Mouse (Mus musculus): Measurements from ENCODE around the gene Fgfr2.

The Fgfr2 gene

GRCm38 (mm10) chr7:130968537-130968936 lies 2154.6 kb downstream of the Fgfr2 start:
- DNase-seq (ENCODE audit: low read depth): no peak

GRCm38 (mm10) chr7:130967901-130968300 lies 2155.2 kb downstream of the Fgfr2 start:
- no peak for DNase-seq (ENCODE audit: low read depth)

- DNase-seq (ENCODE audit: low read depth): no peak
Measured at GRCm38 (mm10) chr7:130966876-130967275, 2156.3 kb downstream of the Fgfr2 start.

- no peak for DNase-seq (ENCODE audit: low read depth)
Measured at GRCm38 (mm10) chr7:130966451-130966850, 2156.7 kb downstream of the Fgfr2 start.

- no peak for DNase-seq (ENCODE audit: low read depth)
Measured at GRCm38 (mm10) chr7:130965909-130966365, 2157.2 kb downstream of the Fgfr2 start.

GRCm38 (mm10) chr7:130965396-130965795 lies 2157.8 kb downstream of the Fgfr2 start:
- DNase-seq (ENCODE audit: low read depth): no peak

GRCm38 (mm10) chr7:130964686-130965085 lies 2158.5 kb downstream of the Fgfr2 start:
- no peak for DNase-seq (ENCODE audit: low read depth)

- DNase-seq (ENCODE audit: low read depth): no peak
Measured at GRCm38 (mm10) chr7:130961429-130961828, 2161.7 kb downstream of the Fgfr2 start.

GRCm38 (mm10) chr7:130959868-130960267 lies 2163.3 kb downstream of the Fgfr2 start:
- DNase-seq (ENCODE audit: low read depth): no peak

GRCm38 (mm10) chr7:130958551-130958950 lies 2164.6 kb downstream of the Fgfr2 start:
- DNase-seq (ENCODE audit: low read depth): no peak

- no peak for DNase-seq (ENCODE audit: low read depth)
Measured at GRCm38 (mm10) chr7:130954177-130954601, 2169.0 kb downstream of the Fgfr2 start.

GRCm38 (mm10) chr7:130953376-130953775 lies 2169.8 kb downstream of the Fgfr2 start:
- DNase-seq (ENCODE audit: low read depth): no peak

- DNase-seq (ENCODE audit: low read depth): no peak
Measured at GRCm38 (mm10) chr7:130951004-130951403, 2172.1 kb downstream of the Fgfr2 start.

GRCm38 (mm10) chr7:130950482-130950881 lies 2172.7 kb downstream of the Fgfr2 start:
- DNase-seq (ENCODE audit: low read depth): no peak

GRCm38 (mm10) chr7:130949331-130949751 lies 2173.8 kb downstream of the Fgfr2 start:
- no peak for DNase-seq (ENCODE audit: low read depth)

- DNase-seq (ENCODE audit: low read depth): no peak
Measured at GRCm38 (mm10) chr7:130948563-130949208, 2174.5 kb downstream of the Fgfr2 start.

GRCm38 (mm10) chr7:130946303-130946702 lies 2176.8 kb downstream of the Fgfr2 start:
- DNase-seq (ENCODE audit: low read depth): no peak

GRCm38 (mm10) chr7:130945730-130946129 lies 2177.4 kb downstream of the Fgfr2 start:
- no peak for DNase-seq (ENCODE audit: low read depth)

GRCm38 (mm10) chr7:130944766-130945475 lies 2178.2 kb downstream of the Fgfr2 start:
- DNase-seq (ENCODE audit: low read depth): no peak

- DNase-seq (ENCODE audit: low read depth): no peak
Measured at GRCm38 (mm10) chr7:130943280-130943895, 2179.8 kb downstream of the Fgfr2 start.

GRCm38 (mm10) chr7:130940733-130941132 lies 2182.4 kb downstream of the Fgfr2 start:
- DNase-seq (ENCODE audit: low read depth): no peak

- DNase-seq (ENCODE audit: low read depth): no peak
Measured at GRCm38 (mm10) chr7:130938896-130939295, 2184.3 kb downstream of the Fgfr2 start.

GRCm38 (mm10) chr7:130938005-130938404 lies 2185.1 kb downstream of the Fgfr2 start:
- DNase-seq (ENCODE audit: low read depth): no peak
